Mouse (Mus musculus): ENCODE measurements around the gene Cacnb2. TPM values are rescaled to one million over a fixed set of nuclear protein-coding genes. Genes with fewer than 3 reads are reported as not detected.

The Cacnb2 gene
- polyA plus RNA-seq, 1 experiment from 2014 or later, result 3.4 TPM

DNA sequence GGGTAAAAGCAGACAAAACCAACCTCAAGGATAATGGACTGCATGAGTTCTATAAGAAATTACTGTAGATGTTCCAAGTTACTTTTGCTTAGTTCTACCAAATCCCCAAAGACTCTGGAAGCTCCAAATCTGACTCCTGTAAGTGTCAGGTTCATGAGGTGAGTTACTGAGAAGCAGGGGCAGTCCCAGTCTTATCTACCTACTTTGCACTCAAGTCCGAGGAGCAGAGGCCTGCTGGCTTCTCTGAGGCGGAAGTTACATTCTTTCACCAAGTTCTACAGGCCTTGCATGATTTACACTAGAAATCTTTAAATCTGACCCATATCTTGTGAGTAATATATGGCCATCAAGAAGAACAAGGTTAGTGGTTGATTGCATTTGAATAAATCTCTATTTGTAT is 329.1 kb downstream of the Cacnb2 start:
- Histone ChIP-seq H3K4me2 (replicated peaks) (no peak overlapping the region), H3K27me3 (no peaks in the 10 kb centered on the region), H3K4me1 (no peaks in the 10 kb centered on the region), H3K9me3 (no peaks in the 10 kb centered on the region), H3K36me3 (no peaks in the 10 kb centered on the region), H3K27ac (no peak overlapping the region), H3K4me3 (no peak overlapping the region), H3K9ac (no peak overlapping the region)
- ATAC-seq (ENCODE audit: insufficient number of reproducible peaks, insufficient read depth, low FRiP score, low TSS enrichment), result no peak
- 88% methylated on average over 2 of the region's 2 CpGs for WGBS

- no peaks in the 10 kb centered on the region for H3K4me1 ChIP-seq
- ATAC-seq (ENCODE audit: insufficient number of reproducible peaks, insufficient read depth, low FRiP score, low TSS enrichment), result no peak
- H3K4me3 ChIP-seq, result no peak overlapping the region
- 78% methylated on average over 8 of the region's 8 CpGs for WGBS
- no peaks in the 10 kb centered on the region for H3K27me3 ChIP-seq
- H3K9me3 ChIP-seq, result no peaks in the 10 kb centered on the region
- H3K36me3 ChIP-seq, result no peaks in the 10 kb centered on the region
- H3K9ac ChIP-seq, result no peak overlapping the region
- no peak overlapping the region for H3K27ac ChIP-seq
- H3K4me2 ChIP-seq (replicated peaks), result no peak overlapping the region
These were observed 333.6 kb downstream of the Cacnb2 start for GRCm38 (mm10) chr2:14936492-14936891.

GRCm38 (mm10) chr2:14942261-14942660 is 339.4 kb downstream of the Cacnb2 start:
- H3K4me2 ChIP-seq (replicated peaks), result no peak overlapping the region
- 84% methylated on average over 4 of the region's 4 CpGs for WGBS
- H3K27ac ChIP-seq, result no peak overlapping the region
- H3K36me3 ChIP-seq, result no peaks in the 10 kb centered on the region
- no peaks in the 10 kb centered on the region for H3K9me3 ChIP-seq
- no peak overlapping the region for H3K9ac ChIP-seq
- ATAC-seq (ENCODE audit: insufficient number of reproducible peaks, insufficient read depth, low FRiP score, low TSS enrichment), result no peak
- H3K4me1 ChIP-seq, result no peaks in the 10 kb centered on the region
- H3K27me3 ChIP-seq, result no peaks in the 10 kb centered on the region
- H3K4me3 ChIP-seq, result no peak overlapping the region

DNA sequence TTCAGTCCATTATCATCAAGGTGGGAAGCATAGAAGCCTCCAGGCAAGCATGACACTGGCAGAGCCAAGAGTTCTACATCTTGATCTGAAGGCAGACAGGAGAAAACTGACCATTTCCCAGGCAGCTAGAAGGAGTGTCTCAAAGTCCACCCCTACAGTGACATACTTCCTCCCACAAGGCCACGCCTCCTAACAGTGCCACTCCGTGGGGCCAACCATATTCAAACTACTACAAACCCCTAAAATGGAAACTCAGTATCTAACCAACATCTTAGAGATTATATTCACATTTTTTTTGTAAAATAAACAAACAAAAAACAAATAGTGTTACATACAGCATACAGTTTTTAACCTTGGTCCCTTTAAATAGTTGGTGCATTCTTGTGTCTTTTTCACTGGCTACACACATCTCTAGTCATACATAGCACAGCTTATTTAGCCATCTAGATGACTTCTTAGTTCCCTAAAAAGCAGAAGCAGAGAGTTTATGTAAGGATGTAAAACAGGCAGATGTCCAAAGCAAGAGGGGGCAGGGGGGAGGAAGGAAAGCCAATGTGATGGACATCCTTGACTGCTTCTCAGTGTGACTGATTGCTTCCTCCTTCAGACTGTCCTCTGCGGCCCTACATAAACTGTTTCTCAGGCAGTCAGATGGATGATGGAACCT is 340.9 kb downstream of the Cacnb2 start:
- Histone ChIP-seq H3K4me3 (no peak overlapping the region), H3K4me1 (no peaks in the 10 kb centered on the region), H3K36me3 (no peaks in the 10 kb centered on the region), H3K9me3 (no peaks in the 10 kb centered on the region), H3K9ac (no peak overlapping the region), H3K27ac (no peak overlapping the region), H3K27me3 (no peaks in the 10 kb centered on the region), H3K4me2 (replicated peaks) (no peak overlapping the region)
- no peak for ATAC-seq (ENCODE audit: insufficient number of reproducible peaks, insufficient read depth, low FRiP score, low TSS enrichment)
- WGBS, result 85% methylated on average over 3 of the region's 3 CpGs

DNA sequence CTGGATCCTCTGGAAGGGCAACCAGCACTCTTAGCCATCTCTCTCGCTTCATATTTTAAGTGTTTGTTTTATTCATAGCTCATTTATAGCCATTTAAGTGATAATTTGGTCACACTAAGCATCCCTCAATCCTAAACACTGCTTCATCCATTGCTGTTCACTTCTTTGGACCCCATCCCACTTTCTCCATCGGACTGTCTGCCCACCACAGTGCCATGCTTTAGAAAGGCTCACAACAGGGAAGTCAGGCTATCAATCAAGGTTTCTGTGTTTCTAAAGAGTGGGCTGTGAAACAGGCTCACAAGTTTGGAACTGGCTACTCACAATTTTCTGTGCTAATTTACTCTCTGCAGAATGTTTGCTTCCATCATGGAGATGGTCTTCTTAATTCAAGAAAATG is 350.2 kb downstream of the Cacnb2 start:
- H3K4me3 ChIP-seq, result no peak overlapping the region
- no peaks in the 10 kb centered on the region for H3K36me3 ChIP-seq
- H3K4me1 ChIP-seq, result no peaks in the 10 kb centered on the region
- H3K27ac ChIP-seq, result no peak overlapping the region
- no peaks in the 10 kb centered on the region for H3K9me3 ChIP-seq
- H3K4me2 ChIP-seq (replicated peaks), result no peak overlapping the region
- no peak for ATAC-seq (ENCODE audit: insufficient number of reproducible peaks, insufficient read depth, low FRiP score, low TSS enrichment)
- 71% methylated on average over 2 of the region's 2 CpGs for WGBS
- no peaks in the 10 kb centered on the region for H3K27me3 ChIP-seq
- no peak overlapping the region for H3K9ac ChIP-seq

DNA sequence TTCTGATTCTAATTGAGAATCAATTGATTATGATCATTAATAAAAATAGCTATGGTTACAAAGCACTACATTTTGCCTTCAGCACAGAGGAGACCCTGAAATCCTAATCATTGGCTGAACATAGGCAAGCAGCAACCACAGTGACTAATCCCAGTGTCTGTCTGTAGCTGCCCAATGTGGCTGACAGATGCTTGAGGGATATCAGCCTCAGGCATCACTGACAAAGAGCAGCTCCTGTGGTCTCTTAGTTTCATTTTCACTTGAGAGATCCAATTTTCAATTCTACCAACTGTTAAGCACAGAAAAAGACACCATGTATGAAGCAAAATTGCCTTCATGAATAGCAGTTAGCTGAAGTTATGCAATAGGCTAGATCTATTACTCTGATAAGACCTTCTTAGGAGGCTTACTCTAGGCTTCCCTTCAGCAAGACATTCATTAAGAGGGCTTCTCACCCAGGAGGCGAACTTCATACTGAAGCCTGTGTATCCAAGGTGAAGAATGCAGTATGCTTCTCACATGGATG is 358.1 kb downstream of the Cacnb2 start:
- H3K9ac ChIP-seq, result no peak overlapping the region
- H3K4me3 ChIP-seq, result no peak overlapping the region
- H3K4me1 ChIP-seq, result no peaks in the 10 kb centered on the region
- H3K27me3 ChIP-seq, result no peaks in the 10 kb centered on the region
- no peak for ATAC-seq (ENCODE audit: insufficient number of reproducible peaks, insufficient read depth, low FRiP score, low TSS enrichment)
- H3K4me2 ChIP-seq (replicated peaks), result no peak overlapping the region
- no peak overlapping the region for H3K27ac ChIP-seq
- H3K9me3 ChIP-seq, result no peaks in the 10 kb centered on the region
- no peaks in the 10 kb centered on the region for H3K36me3 ChIP-seq
- 64% methylated on average over 1 of the region's 1 CpGs for WGBS

DNA sequence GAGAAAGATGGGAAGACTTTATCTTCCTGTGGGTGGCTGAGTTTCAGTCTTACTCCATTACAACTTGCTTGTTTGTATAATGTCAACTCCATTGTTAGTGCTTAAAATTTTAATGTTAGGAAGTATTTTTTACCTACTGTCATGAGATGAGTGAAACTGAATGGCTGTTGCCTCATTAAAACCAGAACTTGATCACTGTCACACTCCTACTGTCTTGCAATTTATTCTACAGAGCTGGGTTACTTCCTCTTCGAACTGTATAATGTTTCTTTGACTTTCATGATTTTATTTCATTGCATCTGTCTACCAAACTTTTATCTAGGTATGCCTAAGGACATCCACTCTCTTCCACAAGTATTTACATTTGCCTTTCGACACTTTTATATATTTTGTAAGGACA is 358.6 kb downstream of the Cacnb2 start:
- 89% methylated on average over 2 of the region's 2 CpGs for WGBS
- H3K9me3 ChIP-seq, result no peaks in the 10 kb centered on the region
- no peaks in the 10 kb centered on the region for H3K36me3 ChIP-seq
- H3K4me1 ChIP-seq, result no peaks in the 10 kb centered on the region
- H3K4me3 ChIP-seq, result no peak overlapping the region
- no peaks in the 10 kb centered on the region for H3K27me3 ChIP-seq
- no peak for ATAC-seq (ENCODE audit: insufficient number of reproducible peaks, insufficient read depth, low FRiP score, low TSS enrichment)
- H3K9ac ChIP-seq, result no peak overlapping the region
- no peak overlapping the region for H3K4me2 ChIP-seq (replicated peaks)
- no peak overlapping the region for H3K27ac ChIP-seq

GRCm38 (mm10) chr2:14984029-14984428 is 381.1 kb downstream of the Cacnb2 start:
- H3K4me2 ChIP-seq (replicated peaks), result no peak overlapping the region
- no peak overlapping the region for H3K27ac ChIP-seq
- no peaks in the 10 kb centered on the region for H3K4me1 ChIP-seq
- no peaks in the 10 kb centered on the region for H3K36me3 ChIP-seq
- ATAC-seq (ENCODE audit: insufficient number of reproducible peaks, insufficient read depth, low FRiP score, low TSS enrichment), result no peak
- H3K9ac ChIP-seq, result no peak overlapping the region
- H3K4me3 ChIP-seq, result no peak overlapping the region
- no peaks in the 10 kb centered on the region for H3K27me3 ChIP-seq
- H3K9me3 ChIP-seq, result no peaks in the 10 kb centered on the region
- 84% methylated on average over 11 of the region's 11 CpGs for WGBS

DNA sequence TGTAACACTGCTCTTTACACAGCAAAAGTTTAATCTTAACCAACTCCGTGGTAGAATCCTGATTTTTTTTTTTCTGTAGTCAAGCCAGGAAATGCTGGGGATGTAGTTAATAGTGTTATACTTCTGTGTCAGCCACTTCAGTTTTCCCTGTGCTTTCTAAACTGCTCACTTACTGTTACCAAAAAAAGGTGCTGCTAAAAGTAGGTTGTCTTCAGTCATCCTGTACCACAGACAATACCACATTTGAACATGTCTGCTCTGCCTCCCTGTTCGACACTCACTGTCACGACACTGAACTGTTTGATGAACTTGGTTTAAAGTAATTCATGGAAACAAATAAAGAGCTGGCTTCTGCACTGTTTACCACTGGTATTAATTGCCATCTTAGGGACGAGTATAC is 385.6 kb downstream of the Cacnb2 start:
- Histone ChIP-seq H3K9ac (no peak overlapping the region), H3K27me3 (no peaks in the 10 kb centered on the region), H3K36me3 (0 out of 2 replicates have a peak, but pooled peaks cover 4% of the 10 kb centered on the region), H3K4me1 (no peaks in the 10 kb centered on the region), H3K4me2 (replicated peaks) (no peak overlapping the region), H3K27ac (no peak overlapping the region), H3K4me3 (no peak overlapping the region), H3K9me3 (no peaks in the 10 kb centered on the region)
- WGBS, result 83% methylated on average over 4 of the region's 4 CpGs
- ATAC-seq (ENCODE audit: insufficient number of reproducible peaks, insufficient read depth, low FRiP score, low TSS enrichment), result no peak

GRCm38 (mm10) chr2:14989350-14989749 is 386.5 kb downstream of the Cacnb2 start:
- Histone ChIP-seq H3K27me3 (no peaks in the 10 kb centered on the region), H3K27ac (no peak overlapping the region), H3K36me3 (0 out of 2 replicates have a peak, but pooled peaks cover 4% of the 10 kb centered on the region), H3K4me3 (no peak overlapping the region), H3K4me1 (no peaks in the 10 kb centered on the region), H3K9ac (no peak overlapping the region), H3K9me3 (no peaks in the 10 kb centered on the region), H3K4me2 (replicated peaks) (no peak overlapping the region)
- 80% methylated on average over 4 of the region's 4 CpGs for WGBS
- no peak for ATAC-seq (ENCODE audit: insufficient number of reproducible peaks, insufficient read depth, low FRiP score, low TSS enrichment)

DNA sequence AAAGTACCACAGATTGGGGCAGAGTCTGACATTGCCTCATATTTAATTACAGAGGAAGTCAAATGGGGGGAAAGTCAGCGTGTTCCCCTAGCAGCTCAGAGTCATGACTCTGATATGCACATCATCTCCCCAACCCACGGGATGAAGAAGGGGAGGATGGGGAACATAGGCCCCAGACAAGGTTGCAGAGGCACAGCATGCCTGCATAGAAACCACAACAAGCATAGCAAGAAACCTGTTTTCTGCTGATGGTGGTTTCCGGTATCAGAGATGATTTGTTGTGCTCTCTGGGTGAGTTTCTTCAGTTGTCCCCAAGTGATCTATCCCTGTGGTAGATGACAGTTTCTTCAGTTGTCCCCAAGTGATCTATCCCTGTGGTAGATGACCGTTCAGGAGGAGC is 389.6 kb downstream of the Cacnb2 start:
- no peak overlapping the region for H3K4me2 ChIP-seq (replicated peaks)
- H3K9ac ChIP-seq, result no peak overlapping the region
- H3K9me3 ChIP-seq, result no peaks in the 10 kb centered on the region
- 89% methylated on average over 4 of the region's 4 CpGs for WGBS
- H3K4me1 ChIP-seq, result no peaks in the 10 kb centered on the region
- no peak overlapping the region for H3K27ac ChIP-seq
- H3K36me3 ChIP-seq, result 0 out of 2 replicates have a peak, but pooled peaks cover 4% of the 10 kb centered on the region
- no peak for ATAC-seq (ENCODE audit: insufficient number of reproducible peaks, insufficient read depth, low FRiP score, low TSS enrichment)
- no peaks in the 10 kb centered on the region for H3K27me3 ChIP-seq
- H3K4me3 ChIP-seq, result no peak overlapping the region

DNA sequence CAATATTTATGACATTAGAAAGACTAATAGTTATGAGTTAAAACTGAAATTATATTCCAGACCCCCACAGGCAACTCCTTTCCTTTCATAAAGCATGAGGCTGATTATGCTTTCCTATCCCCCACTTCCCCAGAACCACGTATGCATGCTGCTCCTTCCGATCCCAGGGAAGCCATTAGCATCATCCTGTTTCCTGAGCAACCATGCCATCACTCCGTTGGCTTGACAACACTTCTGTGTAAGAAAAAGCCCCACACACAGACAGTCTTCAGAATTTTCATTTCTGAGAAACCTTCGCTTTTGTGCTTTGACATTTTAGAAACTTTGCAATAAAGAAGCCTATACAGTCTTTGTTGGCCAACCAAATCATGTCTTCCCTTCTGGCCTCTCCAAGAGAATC is 393.1 kb downstream of the Cacnb2 start:
- H3K27ac ChIP-seq, result no peak overlapping the region
- 85% methylated on average over 4 of the region's 4 CpGs for WGBS
- H3K4me3 ChIP-seq, result no peak overlapping the region
- 0 out of 2 replicates have a peak, but pooled peaks cover 9% of the 10 kb centered on the region for H3K36me3 ChIP-seq
- H3K4me2 ChIP-seq (replicated peaks), result no peak overlapping the region
- ATAC-seq (ENCODE audit: insufficient number of reproducible peaks, insufficient read depth, low FRiP score, low TSS enrichment), result no peak
- H3K27me3 ChIP-seq, result no peaks in the 10 kb centered on the region
- no peaks in the 10 kb centered on the region for H3K9me3 ChIP-seq
- no peaks in the 10 kb centered on the region for H3K4me1 ChIP-seq
- no peak overlapping the region for H3K9ac ChIP-seq

All from embryonic facial prominence, embryonic 12.5 days (tissue).